Mouse (Mus musculus): ENCODE measurements at regions not wholly inside any gene's neighbourhood (a gene's known extent, or its start where the extent isn't known, plus 50 kb on each side); places are given as distances from the start of the nearest gene placed in this dataset.

- no peak for DNase-seq (ENCODE audit: low read depth)
Measured at GRCm38 (mm10) chr14:25334186-25334585, 124.8 kb upstream of the Zmiz1 start.

- DNase-seq (ENCODE audit: low read depth) = no peak
Measured at GRCm38 (mm10) chr14:25336875-25337274, 122.1 kb upstream of the Zmiz1 start.

DNA sequence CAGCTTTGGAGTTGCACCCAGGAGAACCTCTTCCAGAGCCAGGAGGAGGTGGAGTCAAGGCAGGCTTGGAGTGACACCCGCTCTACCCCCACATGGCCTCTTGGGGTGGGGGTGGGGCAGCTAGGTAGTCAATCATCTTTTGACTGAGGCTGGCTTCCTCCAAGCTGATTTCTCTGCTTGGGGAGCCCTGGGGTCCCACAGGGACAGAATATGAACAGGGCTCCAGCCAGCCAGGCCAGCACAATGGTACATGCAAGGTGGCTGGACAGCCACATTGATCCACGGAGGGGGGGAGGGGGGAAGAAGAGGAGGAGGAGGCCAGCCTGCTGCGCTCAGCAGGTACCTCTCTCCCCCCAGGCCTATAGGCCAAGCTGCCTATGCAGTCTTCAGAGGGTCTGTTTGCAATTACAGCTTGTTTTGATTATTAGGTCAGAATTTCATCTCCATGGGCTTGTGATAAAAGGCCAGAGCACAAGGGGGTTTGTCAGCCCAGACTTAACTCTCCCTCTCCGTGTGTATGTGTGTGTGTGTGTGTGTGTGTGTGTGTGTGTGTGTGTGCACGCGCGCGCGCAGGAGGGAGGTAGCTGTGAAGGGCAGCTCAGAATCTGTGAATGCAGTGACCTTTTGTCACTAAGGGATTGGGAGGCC lies 120.5 kb upstream of the Zmiz1 start:
- no peak for DNase-seq (ENCODE audit: low read depth)

- DNase-seq (ENCODE audit: low read depth) = no peak
Measured at GRCm38 (mm10) chr14:25340845-25341244, 118.1 kb upstream of the Zmiz1 start.

GRCm38 (mm10) chr14:25341848-25342427 lies 117.0 kb upstream of the Zmiz1 start:
- no peak for DNase-seq (ENCODE audit: low read depth)

DNA sequence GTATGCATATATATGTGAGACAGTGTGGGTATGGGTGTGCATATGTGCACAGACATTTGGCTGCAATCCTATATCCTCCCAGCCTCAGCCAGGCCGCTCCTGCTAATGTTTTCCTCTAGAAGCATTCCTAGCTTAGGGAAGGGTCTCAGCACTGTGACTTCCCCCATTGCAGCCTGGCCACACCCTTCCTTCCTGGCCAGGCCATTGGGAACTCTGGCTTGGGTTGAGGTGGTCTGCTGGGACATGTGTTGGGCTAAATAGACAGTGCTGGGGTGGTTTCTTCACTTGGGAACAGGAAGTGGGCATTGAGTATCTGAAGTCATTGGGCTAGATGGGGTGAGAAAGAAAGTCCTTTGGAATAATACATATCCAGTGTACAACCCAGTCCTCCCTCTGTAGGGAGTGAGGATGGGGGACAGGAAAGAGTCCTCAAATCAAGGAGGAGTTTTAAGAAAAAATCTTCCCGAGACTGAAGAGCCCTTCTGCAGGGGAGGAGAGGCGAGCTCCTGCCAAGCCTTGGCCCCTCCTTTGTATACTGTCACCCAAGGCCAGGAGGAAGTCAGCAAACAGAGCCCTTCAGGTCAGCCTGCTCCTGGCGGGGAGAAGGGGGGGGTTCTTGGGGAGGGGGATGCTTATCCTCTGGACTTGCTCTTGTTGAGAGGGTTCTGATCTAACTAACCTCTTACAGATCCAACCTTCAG lies 116.0 kb upstream of the Zmiz1 start:
- no peak for DNase-seq (ENCODE audit: low read depth)

GRCm38 (mm10) chr14:25345995-25346394 lies 113.0 kb upstream of the Zmiz1 start:
- peak; percentile 92 for DNase-seq (ENCODE audit: low read depth)

GRCm38 (mm10) chr14:25346813-25347610 lies 112.0 kb upstream of the Zmiz1 start:
- no peak for DNase-seq (ENCODE audit: low read depth)

GRCm38 (mm10) chr14:25350282-25350964 lies 108.6 kb upstream of the Zmiz1 start:
- no peak for DNase-seq (ENCODE audit: low read depth)

DNA sequence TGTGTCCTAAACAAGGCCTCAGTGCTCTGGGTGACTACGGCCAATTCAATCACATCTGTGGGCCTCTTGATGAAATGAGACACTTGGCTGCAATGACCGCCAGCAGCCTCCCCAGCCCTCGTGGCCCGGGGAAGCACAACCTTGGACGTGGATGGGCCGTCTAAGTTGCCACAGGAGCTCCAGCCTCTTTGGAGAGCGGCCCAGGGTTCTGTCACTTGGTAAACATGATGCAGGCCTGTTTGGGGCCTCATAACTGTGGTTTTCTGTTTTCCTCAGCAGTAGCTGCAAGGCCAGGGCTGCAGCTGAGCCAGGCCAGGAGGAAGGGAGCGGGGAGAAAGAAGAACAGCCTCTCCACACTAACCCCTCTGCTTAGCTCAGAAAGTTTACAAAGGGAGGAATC lies 105.2 kb upstream of the Zmiz1 start:
- DNase-seq (ENCODE audit: low read depth) = no peak

- DNase-seq (ENCODE audit: low read depth) = no peak
Measured at GRCm38 (mm10) chr14:25354288-25354850, 104.6 kb upstream of the Zmiz1 start.

- no peak for DNase-seq (ENCODE audit: low read depth)
Measured at GRCm38 (mm10) chr14:25357805-25358204, 101.2 kb upstream of the Zmiz1 start.

DNA sequence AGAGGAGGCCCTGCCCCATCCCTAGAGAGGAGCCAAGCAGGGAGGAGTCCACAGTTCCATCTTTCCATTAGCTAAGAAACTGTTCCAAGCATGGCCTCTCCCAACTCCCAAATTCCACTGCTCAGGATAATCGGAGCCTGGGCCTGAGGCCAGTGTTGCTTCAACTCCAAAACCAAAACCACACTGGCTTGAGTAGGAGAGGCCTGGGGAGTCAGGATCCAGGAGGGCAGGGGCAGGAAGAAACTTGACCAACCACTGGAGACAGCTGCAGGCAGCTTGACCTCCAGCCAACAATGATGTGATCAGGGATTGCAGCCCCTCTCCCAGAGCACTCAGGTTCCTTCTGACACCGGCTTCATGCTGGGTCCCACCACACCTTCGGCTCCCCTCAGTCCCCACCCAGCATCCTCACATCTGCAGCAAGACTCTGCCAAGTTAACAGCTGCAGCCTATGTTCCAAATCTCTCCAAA lies 99.1 kb upstream of the Zmiz1 start:
- DNase-seq (ENCODE audit: low read depth) = no peak

DNA sequence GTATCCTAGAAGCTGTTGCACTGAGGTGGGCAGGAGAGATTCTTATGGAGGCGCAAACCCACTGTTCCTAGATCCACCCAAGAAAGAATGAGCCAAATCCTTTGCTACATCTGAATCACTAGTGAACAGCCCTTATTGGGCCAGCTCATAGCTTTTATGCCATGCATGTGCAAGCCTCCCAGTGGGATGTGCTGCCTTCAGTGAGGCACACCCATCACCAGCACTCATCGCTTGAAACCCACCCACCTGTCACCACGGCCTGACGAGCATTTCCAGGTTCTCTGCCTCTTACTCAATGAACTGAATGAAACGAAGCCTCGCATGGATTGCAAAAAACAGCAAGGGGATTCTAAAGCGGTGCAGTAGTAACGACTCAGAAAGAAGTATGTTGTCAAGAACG lies 98.3 kb upstream of the Zmiz1 start:
- no peak for DNase-seq (ENCODE audit: low read depth)

- DNase-seq (ENCODE audit: low read depth) = no peak
Measured at GRCm38 (mm10) chr14:25361129-25361528, 97.9 kb upstream of the Zmiz1 start.

- no peak for DNase-seq (ENCODE audit: low read depth)
Measured at GRCm38 (mm10) chr14:25362771-25363170, 96.2 kb upstream of the Zmiz1 start.

- DNase-seq (ENCODE audit: low read depth) = no peak
Measured at GRCm38 (mm10) chr14:25365226-25365800, 93.7 kb upstream of the Zmiz1 start.

DNA sequence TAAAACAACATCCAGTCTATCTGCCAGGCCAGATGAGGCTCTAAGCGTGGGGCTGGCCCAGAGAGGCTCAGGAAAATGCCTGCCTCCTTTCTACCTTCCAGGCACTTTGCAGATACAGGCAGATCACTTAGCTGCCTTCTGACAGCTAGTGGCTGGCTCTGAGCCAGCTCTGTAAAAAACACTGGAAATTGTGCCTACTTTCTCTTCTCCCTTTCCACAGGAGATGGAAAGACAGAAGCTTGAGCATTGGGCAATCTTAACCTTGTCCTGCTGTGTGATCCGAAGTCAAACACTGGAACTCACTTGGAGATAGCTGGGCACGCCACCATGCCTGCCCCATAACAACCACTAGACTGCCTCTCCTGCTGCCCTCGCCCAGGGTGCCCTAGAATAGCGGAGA lies 93.0 kb upstream of the Zmiz1 start:
- DNase-seq (ENCODE audit: low read depth) = no peak

DNA sequence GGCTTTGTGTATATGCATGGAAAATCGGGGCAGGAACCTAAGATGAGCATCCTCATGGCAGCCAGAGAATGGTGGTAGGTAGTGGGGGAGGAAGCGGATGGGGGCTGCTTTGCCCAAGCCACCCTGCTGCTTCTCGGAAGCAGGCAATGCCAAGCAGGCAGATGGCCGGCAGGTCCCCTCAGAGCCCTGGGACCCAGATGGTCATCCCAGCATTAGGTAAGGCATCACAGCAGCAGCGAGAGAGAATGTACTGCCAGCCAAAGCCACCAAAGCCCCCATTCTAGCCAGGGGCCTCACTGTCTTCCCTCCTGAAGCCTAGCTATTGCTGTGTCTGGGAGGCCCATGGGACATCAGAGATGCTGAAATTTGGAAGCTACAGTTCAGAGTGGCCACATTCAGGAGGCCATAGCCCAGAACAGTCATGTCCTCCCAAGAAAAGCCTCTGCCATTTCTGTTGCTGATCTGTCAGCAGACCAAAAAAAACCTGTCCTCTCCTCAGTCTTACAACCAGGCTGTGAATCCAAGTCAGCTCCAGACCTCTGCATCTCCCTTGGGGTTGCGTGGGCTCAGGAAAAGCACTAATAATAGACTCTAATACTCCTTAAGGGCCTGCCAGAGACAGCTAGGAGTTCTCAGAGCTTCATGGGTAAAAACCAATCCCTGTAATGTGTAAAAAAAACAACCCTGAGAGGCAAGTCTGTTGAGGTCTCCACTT lies 88.5 kb upstream of the Zmiz1 start:
- no peak for DNase-seq (ENCODE audit: low read depth)

- DNase-seq (ENCODE audit: low read depth) = no peak
Measured at GRCm38 (mm10) chr14:25371021-25371400, 88.0 kb upstream of the Zmiz1 start.

DNA sequence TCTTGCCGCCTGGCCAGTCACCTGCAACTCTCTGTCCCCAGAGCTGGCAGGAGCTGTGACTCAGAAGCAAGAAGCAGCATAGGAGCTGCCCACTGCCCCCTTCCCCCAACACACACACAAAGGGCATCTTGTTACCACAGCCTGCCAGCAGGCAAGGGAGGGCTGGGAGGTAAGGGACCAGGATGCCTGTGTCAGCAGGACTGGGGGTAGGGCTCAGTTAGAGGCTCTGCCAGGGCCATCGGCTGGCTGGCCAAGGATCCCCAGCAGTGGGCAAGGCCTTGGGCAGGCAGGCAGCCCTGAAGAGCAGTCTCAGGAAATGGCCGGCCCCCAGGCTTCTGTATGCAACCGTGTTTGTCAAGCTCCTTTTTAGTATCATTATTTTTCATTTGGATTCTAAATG lies 87.3 kb upstream of the Zmiz1 start:
- DNase-seq (ENCODE audit: low read depth) = peak; percentile 30
